Mouse (Mus musculus): ENCODE results near the gene Dnajc11. TPM values are rescaled to one million over a fixed set of nuclear protein-coding genes. Genes with fewer than 3 reads are reported as not detected.
A peak's percentile ranks its signal among the peaks of the same experiment; 100 is the strongest.

Dnajc11 gene
- polyA plus RNA-seq, 1 experiment = 7.6 TPM

DNA sequence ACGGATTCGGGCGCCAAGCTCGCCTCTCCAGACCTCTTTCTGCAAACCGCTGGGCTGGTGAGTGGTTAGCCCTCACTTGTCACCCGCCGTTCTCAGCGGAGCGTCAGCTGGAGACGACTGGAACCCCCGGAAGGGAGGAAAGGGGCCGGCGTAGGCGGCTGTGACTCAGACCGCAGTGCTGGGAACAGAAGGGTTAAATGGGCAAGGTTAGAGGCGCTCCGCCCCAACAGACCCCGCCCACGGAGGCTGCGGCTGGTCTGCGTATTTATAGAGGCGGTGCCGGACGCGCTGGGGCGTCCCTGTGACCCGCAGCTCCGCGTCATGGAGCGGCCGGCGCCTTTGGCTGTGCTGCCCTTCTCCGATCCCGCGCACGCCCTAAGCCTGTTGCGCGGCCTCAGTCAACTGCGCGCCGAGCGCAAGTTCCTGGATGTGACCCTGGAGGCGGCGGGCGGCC is 75.2 kb downstream of the Dnajc11 start, which contains the start of gene Klhl21:
TSS of gene Klhl21 (plus strand) at position 182 of the 454 bp plus-strand sequence.
- peaks cover 34% of the 10 kb centered on the region for H3K27me3 ChIP-seq (ENCODE audit: control insufficient read depth)
- peaks cover 24% of the 10 kb centered on the region for H3K36me3 ChIP-seq (ENCODE audit: control insufficient read depth)
- H3K4me1 ChIP-seq (ENCODE audit: control insufficient read depth) = peaks cover 62% of the 10 kb centered on the region
- TF ChIP-seq GATA1 (IDR thresholded peaks at IDR 0.05; ENCODE audit: low read length) = no peak
- no peak for TF ChIP-seq TAL1 (IDR thresholded peaks at IDR 0.05; ENCODE audit: low read length)
- peak within 1 kb of the TSS; percentile 84 for H3K4me3 ChIP-seq (replicated peaks)
- H3K9me3 ChIP-seq (ENCODE audit: control insufficient read depth, low read length) = peaks cover 2% of the 10 kb centered on the region; the same call in 1 of the 2 replicates

GRCm38 (mm10) chr4:152009076-152010051 is 75.9 kb downstream of the Dnajc11 start:
- Histone ChIP-seq H3K36me3 (ENCODE audit: control insufficient read depth) (peaks cover 31% of the 10 kb centered on the region), H3K9me3 (ENCODE audit: control insufficient read depth, low read length) (peaks cover 2% of the 10 kb centered on the region; the same call in 1 of the 2 replicates), H3K27me3 (ENCODE audit: control insufficient read depth) (peaks cover 34% of the 10 kb centered on the region), H3K4me1 (ENCODE audit: control insufficient read depth) (peaks cover 66% of the 10 kb centered on the region), H3K4me3 (replicated peaks) (peak overlapping the region; percentile 84)
- TF ChIP-seq GATA1 (IDR thresholded peaks at IDR 0.05; ENCODE audit: low read length) = no peak
- no peak for TF ChIP-seq TAL1 (IDR thresholded peaks at IDR 0.05; ENCODE audit: low read length)

GRCm38 (mm10) chr4:152010091-152010706 is 76.7 kb downstream of the Dnajc11 start:
- TF ChIP-seq TAL1 (IDR thresholded peaks at IDR 0.05; ENCODE audit: low read length) = no peak
- TF ChIP-seq GATA1 (IDR thresholded peaks at IDR 0.05; ENCODE audit: low read length) = no peak
- peak overlapping the region; percentile 84 for H3K4me3 ChIP-seq (replicated peaks)
- H3K36me3 ChIP-seq (ENCODE audit: control insufficient read depth) = peaks cover 39% of the 10 kb centered on the region
- H3K27me3 ChIP-seq (ENCODE audit: control insufficient read depth) = peaks cover 34% of the 10 kb centered on the region
- peaks cover 66% of the 10 kb centered on the region for H3K4me1 ChIP-seq (ENCODE audit: control insufficient read depth)
- no peaks in the 10 kb centered on the region for H3K9me3 ChIP-seq (ENCODE audit: control insufficient read depth, low read length)

DNA sequence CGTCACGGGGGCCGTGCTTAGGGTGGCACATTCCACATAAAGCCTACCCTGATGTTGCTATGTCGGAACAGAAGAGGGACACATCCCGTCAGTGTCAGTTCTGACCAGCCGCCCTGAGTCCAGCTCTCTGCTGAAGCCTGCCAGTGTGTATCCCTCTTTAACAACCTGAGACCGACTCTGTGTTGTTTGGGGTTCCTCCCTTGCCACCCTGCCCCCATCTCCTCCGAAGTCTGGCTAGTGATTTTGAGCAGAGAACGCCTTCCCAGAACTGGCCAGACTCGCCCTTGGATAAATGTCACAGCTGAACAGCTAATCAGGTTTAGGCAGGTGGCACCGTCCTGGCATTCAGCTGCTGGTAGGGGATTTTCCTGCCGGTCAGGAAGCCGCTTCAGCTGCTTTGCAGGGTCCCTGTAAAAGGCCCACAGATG is 77.2 kb downstream of the Dnajc11 start:
- Histone ChIP-seq H3K4me3 (replicated peaks) (peak overlapping the region; percentile 84), H3K27me3 (ENCODE audit: control insufficient read depth) (peaks cover 34% of the 10 kb centered on the region), H3K36me3 (ENCODE audit: control insufficient read depth) (peaks cover 44% of the 10 kb centered on the region), H3K4me1 (ENCODE audit: control insufficient read depth) (peaks cover 64% of the 10 kb centered on the region), H3K9me3 (ENCODE audit: control insufficient read depth, low read length) (no peaks in the 10 kb centered on the region)
- TF ChIP-seq GATA1 (IDR thresholded peaks at IDR 0.05; ENCODE audit: low read length) = no peak
- 0 out of 3 replicates have a peak, but pooled peaks have one; percentile 19 for TF ChIP-seq TAL1 (IDR thresholded peaks at IDR 0.05; ENCODE audit: low read length)

DNA sequence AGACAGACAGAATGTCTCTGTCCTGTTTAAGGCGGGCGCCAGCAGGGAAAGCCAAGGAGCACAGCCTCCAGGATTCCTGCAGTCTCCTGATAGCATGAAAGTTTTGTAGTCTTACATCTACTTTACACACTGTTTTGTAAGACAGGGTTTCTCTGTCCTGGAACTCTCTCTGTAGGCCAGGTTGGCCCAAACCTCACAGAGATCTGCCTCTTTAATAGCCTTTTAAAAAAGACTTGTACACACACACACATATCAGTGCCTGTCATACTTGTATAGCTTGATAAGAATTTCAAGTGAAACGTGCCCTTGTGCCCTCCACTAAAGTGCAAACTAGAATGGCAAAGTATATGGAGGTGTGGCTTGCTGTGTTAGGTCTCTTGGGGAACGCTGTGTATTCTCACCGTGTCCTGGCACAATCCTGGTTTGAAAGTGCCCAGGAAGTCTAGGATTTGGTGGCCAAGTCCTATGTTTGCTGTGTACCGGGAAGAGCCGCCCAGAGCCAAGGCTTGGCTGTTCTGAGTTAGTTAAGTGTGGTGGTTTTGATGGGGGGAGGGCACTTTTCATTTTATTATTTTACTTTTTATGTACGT is 77.8 kb downstream of the Dnajc11 start:
- H3K9me3 ChIP-seq (ENCODE audit: control insufficient read depth, low read length) = no peaks in the 10 kb centered on the region
- peak overlapping the region; percentile 84 for H3K4me3 ChIP-seq (replicated peaks)
- peaks cover 34% of the 10 kb centered on the region for H3K27me3 ChIP-seq (ENCODE audit: control insufficient read depth)
- H3K4me1 ChIP-seq (ENCODE audit: control insufficient read depth) = peaks cover 64% of the 10 kb centered on the region
- H3K36me3 ChIP-seq (ENCODE audit: control insufficient read depth) = peaks cover 50% of the 10 kb centered on the region
- TF ChIP-seq GATA1 (IDR thresholded peaks at IDR 0.05; ENCODE audit: low read length) (no peak), TAL1 (IDR thresholded peaks at IDR 0.05; ENCODE audit: low read length) (no peak)

- peaks cover 64% of the 10 kb centered on the region for H3K4me1 ChIP-seq (ENCODE audit: control insufficient read depth)
Observed at GRCm38 (mm10) chr4:152012109-152012508, 78.6 kb downstream of the Dnajc11 start.

DNA sequence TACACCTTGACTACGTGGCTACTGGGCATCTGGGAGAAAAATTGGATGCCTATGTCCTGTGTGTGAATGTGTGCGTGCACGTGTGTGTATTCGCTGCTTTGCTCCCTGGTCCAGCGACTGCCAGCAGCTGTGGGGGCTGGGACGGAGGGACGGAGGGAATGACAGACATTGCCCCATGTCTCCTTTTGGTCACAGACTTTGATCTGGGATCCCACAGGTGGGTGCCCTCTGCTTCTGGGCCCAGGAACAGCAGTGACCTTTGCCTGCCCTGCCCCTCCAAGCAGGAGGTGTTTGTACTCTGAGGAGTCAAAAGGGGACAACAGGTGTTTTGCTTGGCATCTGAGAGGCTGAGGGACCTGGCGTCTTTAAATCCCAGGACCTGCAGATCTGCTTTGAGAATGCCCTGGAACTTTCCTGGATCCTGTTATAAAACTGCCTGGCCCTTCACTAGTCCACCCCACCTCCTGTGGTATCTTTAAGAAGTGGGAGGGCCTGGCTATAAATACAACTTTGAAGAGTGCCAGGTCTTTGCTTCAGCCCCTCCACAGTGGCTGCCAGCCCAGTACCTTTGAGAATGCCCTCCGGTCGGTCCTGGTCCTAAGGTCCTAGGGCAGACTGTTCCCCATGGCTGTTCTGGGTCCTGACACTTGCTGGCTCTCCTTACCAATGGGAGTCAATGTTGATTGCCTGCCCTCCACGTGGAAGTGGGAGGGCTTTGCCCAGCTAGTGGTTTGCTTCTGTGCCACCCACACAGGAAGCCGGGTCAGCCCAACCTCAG is 79.7 kb downstream of the Dnajc11 start:
- H3K36me3 ChIP-seq (ENCODE audit: control insufficient read depth) = peaks cover 68% of the 10 kb centered on the region
- no peak overlapping the region for H3K4me3 ChIP-seq (replicated peaks)
- no peak for TF ChIP-seq TAL1 (IDR thresholded peaks at IDR 0.05; ENCODE audit: low read length)
- TF ChIP-seq GATA1 (IDR thresholded peaks at IDR 0.05; ENCODE audit: low read length) = no peak
- H3K9me3 ChIP-seq (ENCODE audit: control insufficient read depth, low read length) = no peaks in the 10 kb centered on the region
- H3K27me3 ChIP-seq (ENCODE audit: control insufficient read depth) = peaks cover 14% of the 10 kb centered on the region
- peaks cover 57% of the 10 kb centered on the region for H3K4me1 ChIP-seq (ENCODE audit: control insufficient read depth)

More at GRCm38 (mm10) chr4:152012109-152012508, 78.6 kb downstream of the Dnajc11 start:
- H3K36me3 ChIP-seq (ENCODE audit: control insufficient read depth) = peaks cover 58% of the 10 kb centered on the region
- no peak overlapping the region for H3K4me3 ChIP-seq (replicated peaks)
- H3K27me3 ChIP-seq (ENCODE audit: control insufficient read depth) = peaks cover 25% of the 10 kb centered on the region
- TF ChIP-seq TAL1 (IDR thresholded peaks at IDR 0.05; ENCODE audit: low read length) = no peak
- TF ChIP-seq GATA1 (IDR thresholded peaks at IDR 0.05; ENCODE audit: low read length) = no peak
- no peaks in the 10 kb centered on the region for H3K9me3 ChIP-seq (ENCODE audit: control insufficient read depth, low read length)

DNA sequence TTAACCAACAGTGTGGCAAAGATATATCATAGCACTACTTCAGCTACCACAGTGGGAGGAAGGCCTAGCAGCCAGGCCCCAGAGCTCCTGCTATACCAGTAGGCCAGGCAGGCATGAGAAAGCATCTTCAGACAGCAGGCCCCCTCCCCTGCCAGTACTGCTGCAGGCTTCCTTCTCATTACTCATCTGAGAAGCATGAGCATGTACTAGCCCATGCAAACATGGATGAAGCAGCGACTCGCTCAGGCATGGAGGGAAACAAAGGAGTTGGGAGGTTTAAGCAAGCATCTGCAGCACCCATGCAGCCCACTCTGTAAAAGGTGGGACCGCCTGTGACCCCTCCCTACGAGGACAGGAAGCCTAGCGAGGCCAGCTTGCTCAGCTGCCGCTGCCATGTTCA is 85.6 kb downstream of the Dnajc11 start:
- Histone ChIP-seq H3K36me3 (ENCODE audit: control insufficient read depth) (peaks cover 96% of the 10 kb centered on the region), H3K27me3 (ENCODE audit: control insufficient read depth) (no peaks in the 10 kb centered on the region), H3K4me3 (replicated peaks) (no peak overlapping the region), H3K9me3 (ENCODE audit: control insufficient read depth, low read length) (no peaks in the 10 kb centered on the region), H3K4me1 (ENCODE audit: control insufficient read depth) (peaks cover 9% of the 10 kb centered on the region)
- TF ChIP-seq GATA1 (IDR thresholded peaks at IDR 0.05; ENCODE audit: low read length) (no peak), TAL1 (IDR thresholded peaks at IDR 0.05; ENCODE audit: low read length) (no peak)

Data from erythroblast, embryonic 14.5 days (primary cell).